Mouse (Mus musculus) C2C12 (cell line): ENCODE results near the gene Asprv1. TPM values are rescaled to one million over a fixed set of nuclear protein-coding genes. Genes with fewer than 3 reads are reported as not detected.
A peak's percentile ranks its signal among the peaks of the same experiment; 100 is the strongest.

ENCODE experiments used
- H3K27me3 ChIP-seq: one replicate; pipeline ENCODE4 v1.6.1; 2011; ENCODE audit not compliant: control insufficient read depth, insufficient read depth, insufficient read length
- H3K36me3 ChIP-seq: one replicate; pipeline ENCODE4 v1.6.1; 2011; ENCODE audit not compliant: control insufficient read depth, insufficient read depth
- H3K4me3 ChIP-seq: one replicate; pipeline ENCODE4 v1.5.1; 2011; ENCODE audit warnings: mild to moderate bottlenecking, control low read depth; ENCODE audit not compliant: poor library complexity, insufficient read depth, severe bottlenecking
- H3K79me2 ChIP-seq: one replicate; pipeline ENCODE4 v1.6.1; 2011; ENCODE audit not compliant: control insufficient read depth, insufficient read depth
- H3K79me3 ChIP-seq: one replicate; pipeline ENCODE4 v1.6.1; 2011; ENCODE audit warnings: low read depth, control low read depth
- H3ac ChIP-seq: one replicate; pipeline ENCODE3; 2011; ENCODE audit warnings: low read depth; ENCODE audit not compliant: control insufficient read depth, insufficient read length
- CEBPB ChIP-seq: IDR thresholded peaks from one replicate; pipeline ENCODE4 v1.6.1; 2011; ENCODE audit warnings: low read depth, mild to moderate bottlenecking, control low read depth, moderate library complexity
- CTCF ChIP-seq: IDR thresholded peaks from one replicate; pipeline ENCODE4 v1.5.1; 2011; ENCODE audit not compliant: control insufficient read depth, insufficient read depth, insufficient read length
- FOSL1 ChIP-seq: IDR thresholded peaks from one replicate; pipeline ENCODE4 v1.8.0; 2011; ENCODE audit warnings: mild to moderate bottlenecking, low read length; ENCODE audit not compliant: poor library complexity, insufficient read depth, severe bottlenecking
- MAX ChIP-seq: IDR thresholded peaks from one replicate; pipeline ENCODE4 v1.6.1; 2011; ENCODE audit warnings: mild to moderate bottlenecking, control low read depth
- MYOD1 ChIP-seq: IDR thresholded peaks from one replicate; pipeline ENCODE4 v1.6.1; 2011; ENCODE audit warnings: low read depth; ENCODE audit not compliant: control insufficient read depth, insufficient read length
- MYOG ChIP-seq: IDR thresholded peaks from one replicate; pipeline ENCODE4 v1.6.1; 2011; ENCODE audit not compliant: control insufficient read depth, insufficient read length; ENCODE audit errors: extremely low read depth
- USF1 ChIP-seq: IDR thresholded peaks from one replicate; pipeline ENCODE4 v1.6.1; 2011; ENCODE audit warnings: low read depth, mild to moderate bottlenecking, control low read depth, moderate library complexity
- polyA plus RNA-seq: library from polyadenylated mRNA; unstranded; fragments of >200 nt; fragmentation: generic; extraction: Trizol; gene quantifications from one replicate; pipeline ENCODE4 v1.2.1, GENCODE M21; 2012; ENCODE audit warnings: missing spikeins

Gene Asprv1
- polyA plus RNA-seq, 1 experiment, result 0.04 TPM

GRCm38 (mm10) chr6:86595865-86596440, 32.0 kb upstream of the Asprv1 start:
- H3K4me3 ChIP-seq, result no peak overlapping the region
- no peaks in the 10 kb centered on the region for H3K36me3 ChIP-seq
- no peaks in the 10 kb centered on the region for H3K27me3 ChIP-seq
- H3ac ChIP-seq, result no peak overlapping the region
- H3K79me2 ChIP-seq, result no peaks in the 10 kb centered on the region
- TF ChIP-seq FOSL1 (no peak), CEBPB (no peak), MAX (no peak), CTCF (no peak), MYOG (no peak), MYOD1 (no peak), USF1 (no peak)
- H3K79me3 ChIP-seq, result no peaks in the 10 kb centered on the region

GRCm38 (mm10) chr6:86598742-86599193, 29.2 kb upstream of the Asprv1 start:
- Histone ChIP-seq H3ac (no peak overlapping the region), H3K36me3 (no peaks in the 10 kb centered on the region)
- no peak for TF ChIP-seq CEBPB
- no peak for TF ChIP-seq MYOG
- TF ChIP-seq CTCF, result no peak
- no peak for TF ChIP-seq FOSL1
- no peak for TF ChIP-seq USF1

GRCm38 (mm10) chr6:86599197-86599596, 28.8 kb upstream of the Asprv1 start:
- Histone ChIP-seq H3ac (no peak overlapping the region), H3K4me3 (no peak overlapping the region), H3K79me2 (no peaks in the 10 kb centered on the region), H3K36me3 (no peaks in the 10 kb centered on the region), H3K79me3 (no peaks in the 10 kb centered on the region), H3K27me3 (no peaks in the 10 kb centered on the region)
- TF ChIP-seq CEBPB (no peak), MAX (no peak), CTCF (peak; percentile 70), USF1 (no peak), MYOD1 (no peak), FOSL1 (no peak)

More at GRCm38 (mm10) chr6:86598742-86599193, 29.2 kb upstream of the Asprv1 start:
- Histone ChIP-seq H3K27me3 (no peaks in the 10 kb centered on the region), H3K79me2 (no peaks in the 10 kb centered on the region), H3K4me3 (no peak overlapping the region), H3K79me3 (no peaks in the 10 kb centered on the region)

GRCm38 (mm10) chr6:86599951-86600414, 28.0 kb upstream of the Asprv1 start:
- Histone ChIP-seq H3K79me3 (no peaks in the 10 kb centered on the region), H3K27me3 (no peaks in the 10 kb centered on the region), H3K4me3 (no peak overlapping the region), H3ac (no peak overlapping the region), H3K79me2 (no peaks in the 10 kb centered on the region), H3K36me3 (no peaks in the 10 kb centered on the region)
- no peak for TF ChIP-seq CEBPB
- peak; percentile 76 for TF ChIP-seq MAX

GRCm38 (mm10) chr6:86605260-86605659, 22.7 kb upstream of the Asprv1 start:
- Histone ChIP-seq H3K27me3 (no peaks in the 10 kb centered on the region), H3K36me3 (no peaks in the 10 kb centered on the region), H3K79me3 (no peaks in the 10 kb centered on the region), H3K4me3 (no peak overlapping the region), H3ac (no peak overlapping the region), H3K79me2 (no peaks in the 10 kb centered on the region)
- no peak for TF ChIP-seq CTCF
- no peak for TF ChIP-seq MYOG
- no peak for TF ChIP-seq MYOD1
- no peak for TF ChIP-seq MAX
- TF ChIP-seq FOSL1, result no peak

- no peak overlapping the region for H3K4me3 ChIP-seq
- no peaks in the 10 kb centered on the region for H3K27me3 ChIP-seq
- no peaks in the 10 kb centered on the region for H3K36me3 ChIP-seq
- H3ac ChIP-seq, result no peak overlapping the region
- no peaks in the 10 kb centered on the region for H3K79me2 ChIP-seq
- no peak for TF ChIP-seq CEBPB
- TF ChIP-seq MYOD1, result no peak
- TF ChIP-seq CTCF, result no peak
- TF ChIP-seq MYOG, result no peak
- no peak for TF ChIP-seq USF1
- TF ChIP-seq MAX, result no peak
- no peak for TF ChIP-seq FOSL1
- no peaks in the 10 kb centered on the region for H3K79me3 ChIP-seq
Measured at GRCm38 (mm10) chr6:86606289-86606688, 21.7 kb upstream of the Asprv1 start.
